Mouse (Mus musculus): ENCODE measurements around the gene Trmt1l.

DNA sequence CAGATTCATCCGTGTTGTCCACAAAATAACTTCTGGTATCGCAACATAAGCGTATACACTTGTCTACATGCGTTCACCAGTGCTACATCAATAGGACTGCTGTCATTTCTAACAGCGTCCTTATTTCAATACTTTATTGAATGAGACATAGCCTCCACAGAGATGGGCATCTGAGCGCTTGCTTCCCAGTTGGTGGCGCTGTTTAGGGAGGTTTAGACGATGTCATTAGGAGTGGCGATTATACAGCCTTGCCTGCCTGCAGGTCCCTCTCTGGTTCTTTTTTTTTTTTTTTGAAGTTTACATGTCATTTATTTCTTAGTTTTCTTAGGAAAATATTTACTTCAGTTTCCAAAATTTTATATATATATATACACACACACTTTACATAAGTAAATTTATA, 32.9 kb downstream of the Trmt1l start:
- no peak for TF ChIP-seq CTCF (IDR thresholded peaks at IDR 0.05; ENCODE audit: low read depth, low read length)
- TF ChIP-seq GATA1 (IDR thresholded peaks at IDR 0.05; ENCODE audit: borderline replicate concordance, low read length) = no peak
